Mouse (Mus musculus) embryonic fibroblast, embryonic 13.5 days (primary cell): ENCODE data around the gene Gzmn. TPM values are rescaled to one million over a fixed set of nuclear protein-coding genes. Genes with fewer than 3 reads are reported as not detected.
"Not testable (repeated sequence)": the region's sequence is repeated elsewhere in the genome, so short reads cannot be mapped to it uniquely, and the experiment has no call there.

ENCODE experiments used
- H3K27ac ChIP-seq: 2 replicates; pipeline ENCODE4 v1.5.1; 2012; ENCODE audit warnings: low read length, control low read depth, inconsistent platforms; ENCODE audit not compliant: insufficient read depth
- H3K4me1 ChIP-seq: 2 replicates; pipeline ENCODE4 v1.6.1; 2011; ENCODE audit warnings: low read length; ENCODE audit not compliant: control insufficient read depth, insufficient read depth
- H3K4me3 ChIP-seq: 2 replicates; pipeline ENCODE4 v1.5.1; 2011; ENCODE audit warnings: mild to moderate bottlenecking, control low read depth, low read length; ENCODE audit not compliant: insufficient read depth
- CTCF ChIP-seq: IDR thresholded peaks from 2 replicates; pipeline ENCODE4 v1.5.1; 2011; ENCODE audit warnings: mild to moderate bottlenecking, control low read depth, low read length, moderate library complexity, borderline replicate concordance; ENCODE audit not compliant: insufficient read depth
- POLR2A ChIP-seq: IDR thresholded peaks from 2 replicates; pipeline ENCODE4 v1.6.1; 2011; ENCODE audit warnings: low read depth, mild to moderate bottlenecking, control low read depth, low read length, moderate library complexity
- polyA plus RNA-seq: library from polyadenylated mRNA; stranded (reverse); fragments of >200 nt; gene quantifications from 2 replicates; pipeline ENCODE4 v1.2.4, GENCODE M21; 2011; ENCODE audit warnings: low read depth; ENCODE audit not compliant: missing spikeins, insufficient read length

The Gzmn gene
- polyA plus RNA-seq, 1 experiment = not detected

DNA sequence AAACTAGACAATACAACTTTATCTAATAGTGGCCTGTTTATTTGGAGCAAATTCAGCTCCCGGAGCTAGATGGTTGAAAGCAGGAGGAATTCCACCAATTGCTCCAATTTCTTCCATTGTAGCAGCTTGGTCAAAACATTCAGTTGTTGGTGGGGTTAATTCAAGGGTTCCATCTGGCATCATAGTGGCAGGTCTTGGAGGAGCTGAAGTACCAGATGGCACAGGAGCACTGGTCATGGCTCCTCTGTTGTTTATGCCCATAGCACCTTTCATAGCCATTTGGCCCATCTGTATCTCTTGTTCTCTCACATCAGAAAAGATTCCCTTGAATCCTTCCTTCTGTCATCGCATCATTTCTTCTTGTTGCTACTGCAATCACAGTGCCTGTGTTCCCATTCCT is 12.3 kb downstream of the Gzmn start:
- Histone ChIP-seq H3K4me1 (no peaks in the 10 kb centered on the region), H3K27ac (no peak overlapping the region), H3K4me3 (no peak overlapping the region)
- no peak for TF ChIP-seq CTCF
- TF ChIP-seq POLR2A = no peak

DNA sequence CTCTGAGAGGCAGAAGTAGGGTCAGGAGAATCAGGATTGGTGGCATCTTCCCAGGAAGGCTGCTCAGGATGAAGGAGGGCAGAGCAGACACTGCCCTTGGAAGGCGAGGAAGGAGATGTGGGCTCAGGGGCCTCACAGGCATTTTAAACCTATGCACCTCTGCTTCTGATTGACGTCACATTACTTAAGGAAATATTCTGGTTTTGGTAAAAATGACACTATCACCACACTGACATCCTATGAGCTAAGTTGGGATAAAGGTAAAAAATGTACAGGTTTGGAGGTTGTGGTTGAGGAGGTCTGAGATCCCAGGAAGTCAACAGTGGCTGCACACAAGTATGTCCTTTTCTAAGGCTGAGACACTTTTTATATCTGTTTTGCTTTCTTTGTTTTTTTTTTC is 14.9 kb downstream of the Gzmn start, which contains the start of gene Gzmg:
Gzmg (minus strand) TSS at position 101 of the 400 bp plus-strand sequence.
- not testable (repeated sequence) for H3K4me1 ChIP-seq, H3K27ac ChIP-seq, H3K4me3 ChIP-seq

DNA sequence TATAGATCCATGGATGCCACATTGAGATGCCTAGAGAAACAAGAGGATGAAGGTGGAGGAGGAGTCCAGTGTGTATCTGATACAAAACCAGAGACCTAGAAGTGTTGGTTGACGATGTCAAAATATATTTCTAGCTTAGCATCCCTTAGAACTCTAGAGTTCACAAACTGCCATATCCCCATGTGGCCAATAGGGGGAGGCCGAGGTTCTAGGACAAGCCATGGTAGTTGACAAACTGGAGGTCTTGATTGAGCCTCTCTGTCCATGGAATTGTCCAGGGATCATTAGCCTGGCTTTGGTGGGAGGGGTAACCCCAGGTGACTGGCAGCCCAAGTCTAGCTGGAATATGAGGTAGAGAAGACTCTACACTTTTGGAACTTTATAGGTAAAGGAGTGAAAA is 19.1 kb downstream of the Gzmn start:
- Histone ChIP-seq H3K27ac (no peak overlapping the region), H3K4me1 (no peaks in the 10 kb centered on the region), H3K4me3 (no peak overlapping the region)
- TF ChIP-seq POLR2A (no peak), CTCF (no peak)

DNA sequence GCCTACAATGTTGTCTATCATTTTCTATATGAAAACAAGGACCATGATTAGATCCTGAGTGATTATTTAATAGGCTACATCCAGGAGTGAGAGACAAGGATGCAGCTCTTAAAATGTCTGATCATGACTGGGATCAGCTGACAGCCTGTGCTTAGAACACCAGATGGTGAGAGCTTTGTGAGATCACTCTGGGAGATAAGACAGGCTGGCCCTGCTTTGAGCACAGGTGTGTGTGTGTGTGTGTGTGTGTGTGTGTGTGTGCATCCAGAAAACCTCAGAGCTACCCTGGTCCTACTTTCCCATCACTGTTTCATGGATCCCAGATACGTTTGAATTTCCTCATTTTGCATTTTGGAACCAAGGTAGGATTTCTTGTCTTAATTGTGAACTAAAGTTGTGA is 40.7 kb downstream of the Gzmn start:
- not testable (repeated sequence) for H3K4me3 ChIP-seq, H3K27ac ChIP-seq, H3K4me1 ChIP-seq

DNA sequence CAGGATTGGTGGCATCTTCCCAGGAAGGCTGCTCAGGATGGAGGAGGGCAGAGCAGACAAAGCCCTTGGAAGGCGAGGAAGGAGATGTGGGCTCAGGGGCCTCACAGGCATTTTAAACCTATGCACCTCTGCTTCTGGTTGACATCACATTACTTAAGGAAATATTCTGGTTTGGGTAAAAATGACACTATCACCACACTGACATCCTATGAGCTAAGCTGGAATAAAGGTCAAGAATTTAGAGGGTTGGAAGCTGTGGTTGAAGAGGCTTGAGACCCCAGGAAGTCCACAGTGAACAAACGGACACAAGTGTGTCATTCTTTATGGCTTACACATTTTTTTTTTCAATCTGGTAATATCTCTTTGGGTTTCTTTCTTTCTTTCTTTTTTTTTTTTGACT is 41.9 kb downstream of the Gzmn start, which contains the start of gene Gzmd:
Gzmd (minus strand) TSS at position 101 of the 400 bp plus-strand sequence.
- not testable (repeated sequence) for H3K27ac ChIP-seq, H3K4me1 ChIP-seq

DNA sequence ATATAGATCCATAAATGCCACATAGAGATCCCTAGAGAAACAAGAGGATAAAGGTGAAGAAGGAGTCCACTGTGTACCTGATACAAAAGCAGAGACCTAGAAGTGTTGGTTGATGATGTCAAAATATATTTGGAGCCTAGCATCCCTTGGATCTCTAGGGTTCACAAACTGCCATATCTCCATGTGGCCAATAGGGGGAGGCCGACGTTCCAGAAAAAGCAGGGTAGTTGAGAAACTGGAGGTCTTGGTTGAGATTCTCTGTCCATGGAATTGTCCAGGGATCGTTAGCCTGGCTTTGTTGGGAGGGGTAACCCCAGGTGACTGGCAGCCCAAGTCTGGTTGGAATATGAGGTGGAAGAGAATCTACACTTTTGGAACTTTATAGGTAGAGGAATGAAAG is 46.1 kb downstream of the Gzmn start:
- no peak for TF ChIP-seq CTCF
- Histone ChIP-seq H3K4me1 (no peaks in the 10 kb centered on the region), H3K4me3 (no peak overlapping the region), H3K27ac (no peak overlapping the region)

More for the DNA sequence above, 41.9 kb downstream of the Gzmn start, which contains the start of gene Gzmd:
- H3K4me3 ChIP-seq = not testable (repeated sequence)

DNA sequence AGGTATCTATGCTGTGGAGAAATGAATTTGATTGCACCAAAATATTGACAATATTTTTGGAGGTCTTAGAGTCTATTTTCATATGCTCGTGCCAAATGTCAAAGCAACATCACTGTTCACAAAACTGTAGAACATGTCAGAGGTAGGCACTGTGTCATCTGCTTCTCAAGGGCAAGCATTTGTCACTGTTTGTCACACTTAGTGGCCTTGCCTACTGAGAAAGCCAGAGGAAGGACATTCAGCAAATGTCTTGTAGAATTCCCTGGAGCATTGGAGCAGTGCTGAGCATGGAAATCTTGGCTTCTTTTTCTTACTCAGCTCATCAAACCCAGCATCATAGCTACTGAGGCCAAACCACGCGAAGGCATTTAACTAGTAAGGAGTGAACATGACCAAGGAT is 50.9 kb downstream of the Gzmn start:
- H3K4me3 ChIP-seq = no peak overlapping the region
- H3K27ac ChIP-seq = no peak overlapping the region
- TF ChIP-seq POLR2A (no peak), CTCF (no peak)
- no peaks in the 10 kb centered on the region for H3K4me1 ChIP-seq

DNA sequence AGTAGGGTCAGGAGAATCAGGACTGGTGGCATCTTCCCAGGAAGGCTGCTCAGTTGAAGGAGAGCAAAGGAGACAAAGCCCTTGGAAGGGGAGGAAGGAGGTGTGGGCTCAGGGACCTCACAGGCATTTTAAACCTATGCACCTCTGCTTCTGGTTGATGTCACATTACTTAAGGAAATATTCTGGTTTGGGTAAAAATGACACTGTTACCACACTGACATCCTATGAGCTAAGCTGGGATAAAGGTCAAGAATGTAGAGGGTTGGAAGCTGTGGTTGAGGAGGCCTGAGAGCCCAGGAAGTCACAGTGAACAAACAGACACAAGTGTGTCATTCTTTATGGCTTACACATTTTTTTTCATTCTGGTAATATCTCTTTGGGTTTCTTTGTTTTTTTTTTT is 53.9 kb downstream of the Gzmn start, which contains the start of gene Gzme:
Gzme (minus strand) TSS at position 101 of the 400 bp plus-strand sequence.
- H3K4me3 ChIP-seq = no peak within 1 kb of the TSS
- TF ChIP-seq CTCF = no peak
- TF ChIP-seq POLR2A = no peak
- no peak within 1 kb of the TSS for H3K27ac ChIP-seq
- no peaks in the 10 kb centered on the region for H3K4me1 ChIP-seq

Other genes with a start within 250 kb of the Gzmn start
- gene Cma1, start 229.9 kb downstream of the Gzmn start, polyA plus RNA-seq = not detected in 2 replicates
- gene Cma2, start 223.6 kb downstream of the Gzmn start, polyA plus RNA-seq = 4.3 TPM in 1 of 2 replicates, not detected in the other
- 1.2 TPM in 1 of 2 replicates, not detected in the other for gene Mcpt1, start 156.6 kb downstream of the Gzmn start, polyA plus RNA-seq
- not detected in 2 replicates for gene Mcpt9, start 144.1 kb downstream of the Gzmn start, polyA plus RNA-seq
- not detected in 2 replicates for gene Mcpt2, start 132.6 kb downstream of the Gzmn start, polyA plus RNA-seq
- gene Mcpt4, start 112.3 kb downstream of the Gzmn start, polyA plus RNA-seq = not detected in 2 replicates
- 16.6 and 74.8 TPM in 2 replicates for gene Mcpt8, start 89.3 kb downstream of the Gzmn start, polyA plus RNA-seq
- gene Ctsg, start 72.0 kb downstream of the Gzmn start, polyA plus RNA-seq = not detected in 2 replicates
- gene Gzme, start 54.0 kb downstream of the Gzmn start, polyA plus RNA-seq = 3.2 and 17.2 TPM in 2 replicates
- gene Gzmd, start 42.0 kb downstream of the Gzmn start, polyA plus RNA-seq = 1.6 TPM in 1 of 2 replicates, not detected in the other
- not detected in 2 replicates for gene Gzmg, start 15.0 kb downstream of the Gzmn start, polyA plus RNA-seq
- gene Gzmf, start 36.8 kb upstream of the Gzmn start, polyA plus RNA-seq = not detected in 2 replicates
- not detected in 2 replicates for gene Gzmc, start 60.1 kb upstream of the Gzmn start, polyA plus RNA-seq
- gene Gzmb, start 87.7 kb upstream of the Gzmn start, polyA plus RNA-seq = not detected in 2 replicates
- gene Atp12a, start 190.5 kb upstream of the Gzmn start, polyA plus RNA-seq = not detected in 2 replicates
- gene Rnf17, start 228.0 kb upstream of the Gzmn start, polyA plus RNA-seq = 1.7 and 1.9 TPM in 2 replicates